Mouse (Mus musculus) heart, postnatal 0 days (tissue): ENCODE measurements around the gene Palm.

Experiments
- CTCF ChIP-seq: IDR thresholded peaks from 2 replicates; pipeline ENCODE4 v1.5.1; 2016; ENCODE audit warnings: antibody characterized with exemption, control low read depth, low read depth
- EP300 ChIP-seq: IDR thresholded peaks from 2 replicates; pipeline ENCODE4 v1.6.1; 2016; ENCODE audit warnings: antibody characterized with exemption, low read depth

DNA sequence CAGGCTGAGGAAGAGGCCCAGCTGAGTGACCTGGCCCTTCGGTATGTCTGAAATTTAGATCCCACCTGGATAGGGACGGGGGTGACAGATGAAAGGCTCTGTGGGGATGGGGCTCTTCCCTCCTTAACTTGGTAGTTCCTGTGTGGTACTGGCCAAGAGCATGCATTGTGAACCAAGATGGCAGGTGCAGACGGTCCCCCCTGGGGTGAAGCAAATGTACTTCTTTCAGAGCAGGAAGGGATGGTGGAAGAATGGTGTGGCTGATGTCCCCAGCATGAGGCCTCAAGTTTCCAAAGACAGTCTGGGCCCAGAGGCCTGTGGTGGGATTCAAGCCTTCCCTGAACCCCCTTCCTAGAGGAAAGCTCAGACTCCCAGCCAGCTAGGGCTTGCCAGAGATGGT, 37.5 kb upstream of the Palm start:
- TF ChIP-seq CTCF (no peak), EP300 (no peak)
